Mouse (Mus musculus) adipocyte (in vitro differentiated cells): ENCODE results near the gene Clta.

Experiments used
- DNase-seq: peaks from one replicate; pipeline ENCODE4 v3.0.0-alpha.2; 2016; ENCODE audit warnings: low spot score

The Clta gene

DNA sequence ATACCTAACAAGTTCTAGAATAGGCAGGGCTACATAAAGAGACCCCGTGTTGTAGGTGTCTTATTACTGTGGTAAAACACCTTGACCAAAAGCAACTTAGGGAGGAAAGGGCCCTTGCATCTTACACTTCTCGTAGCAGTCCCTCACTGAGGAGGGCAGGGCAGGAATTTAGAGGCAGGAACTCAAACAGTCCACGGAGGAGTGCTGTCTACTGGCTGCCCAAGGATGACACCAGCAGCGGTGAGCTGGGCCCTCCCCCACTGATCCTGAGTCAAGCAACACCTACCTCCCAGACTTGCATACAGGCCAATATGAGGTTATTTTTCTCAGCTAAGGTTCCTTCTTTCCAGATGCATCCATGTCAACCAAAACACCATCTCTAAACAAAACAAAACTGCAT lies 24.0 kb upstream of the Clta start:
- DNase-seq = no peak

DNA sequence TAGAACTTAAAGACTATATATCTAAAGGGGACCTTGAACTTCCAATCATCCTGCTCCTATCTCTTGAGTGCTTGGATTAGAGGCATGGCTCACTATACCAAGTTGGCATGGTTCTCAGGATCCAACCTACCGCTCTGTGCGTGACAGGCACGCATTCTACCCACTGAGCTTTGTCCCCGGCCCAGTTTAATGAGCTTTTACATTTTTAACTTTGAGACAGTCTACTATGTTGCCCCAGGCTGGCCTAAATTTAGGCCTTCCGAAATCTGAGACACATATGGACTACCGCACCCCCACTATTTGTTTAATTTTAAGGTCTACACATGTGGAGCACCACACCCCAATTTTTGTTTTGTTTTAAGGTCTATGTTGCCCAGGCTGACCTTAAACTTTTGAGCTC lies 23.4 kb upstream of the Clta start:
- no peak for DNase-seq

DNA sequence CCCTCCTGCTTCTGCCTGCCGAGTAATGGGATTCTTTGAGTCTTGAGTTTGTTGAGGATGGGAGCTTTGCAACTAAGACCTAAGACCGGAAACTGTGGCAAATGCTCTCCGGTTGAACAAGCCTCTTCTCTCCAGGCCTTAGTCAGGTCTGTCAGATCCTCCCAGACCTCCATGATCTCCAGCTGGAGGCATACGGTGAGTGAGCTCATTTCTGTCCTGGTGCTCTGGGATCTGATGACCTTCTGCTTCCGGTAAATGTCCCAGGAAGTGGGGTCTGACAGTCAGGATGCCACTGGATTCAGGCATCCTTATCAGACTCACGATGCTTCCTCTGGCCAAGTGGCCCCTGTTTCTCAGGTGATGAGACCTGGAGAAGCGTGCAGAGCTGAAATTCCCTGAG lies 23.0 kb upstream of the Clta start:
- DNase-seq = no peak

DNA sequence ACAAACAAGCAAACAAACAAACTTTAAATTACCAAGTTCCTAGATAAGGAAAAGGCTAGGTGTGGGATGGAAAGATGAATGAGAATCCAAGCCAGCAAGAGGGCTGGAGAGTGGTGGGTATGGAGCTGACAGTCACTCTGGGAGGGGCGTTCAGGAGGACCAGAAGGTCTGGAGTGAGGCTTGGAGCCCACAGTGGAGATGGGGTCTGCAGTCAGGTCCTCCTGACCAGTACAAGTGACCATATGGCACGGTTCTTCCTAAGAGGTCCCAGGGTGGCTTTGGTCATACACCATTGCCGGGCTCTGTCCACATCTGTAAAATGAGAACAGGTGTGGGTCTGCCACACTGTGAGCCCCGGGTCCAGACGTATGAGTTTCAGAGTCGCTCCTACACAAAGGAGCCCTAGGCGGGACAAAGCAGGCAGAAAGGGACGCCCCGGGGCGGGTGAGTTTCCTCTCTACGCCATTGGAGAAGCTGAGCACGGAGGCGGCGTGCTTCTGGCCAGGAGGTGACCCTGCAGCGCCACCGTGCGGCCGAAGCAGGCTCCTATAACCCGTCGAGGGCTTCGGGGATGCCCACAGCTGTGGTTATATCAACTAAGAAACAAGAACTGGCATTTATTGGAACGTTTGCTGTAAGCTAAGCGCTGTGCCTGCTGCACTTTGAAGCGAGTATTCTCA lies 22.1 kb upstream of the Clta start:
- peak; percentile 90 for DNase-seq

DNA sequence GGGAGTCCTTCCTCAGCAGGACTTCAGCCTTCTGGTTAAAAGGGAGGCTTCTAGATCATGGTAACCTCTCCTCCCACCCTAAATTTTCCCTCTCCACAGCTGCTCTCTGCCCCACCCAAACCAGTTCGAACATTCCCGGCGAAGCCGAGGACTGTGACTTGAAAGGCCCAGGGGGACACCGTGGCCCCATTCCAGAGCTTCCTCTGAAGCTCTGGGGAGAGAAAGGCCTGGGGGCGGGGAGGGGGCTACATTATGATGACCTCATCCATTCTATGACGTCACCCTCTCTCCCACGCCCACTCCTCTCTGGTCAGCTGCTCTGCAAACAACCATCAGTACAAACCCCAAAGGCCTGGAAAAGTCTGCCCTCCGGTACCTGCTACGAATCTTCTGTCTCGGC lies 21.1 kb upstream of the Clta start, which contains the start of gene Ccin:
TSS of gene Ccin (plus strand) at position 303 of the 400 bp plus-strand sequence.
- no peak for DNase-seq

DNA sequence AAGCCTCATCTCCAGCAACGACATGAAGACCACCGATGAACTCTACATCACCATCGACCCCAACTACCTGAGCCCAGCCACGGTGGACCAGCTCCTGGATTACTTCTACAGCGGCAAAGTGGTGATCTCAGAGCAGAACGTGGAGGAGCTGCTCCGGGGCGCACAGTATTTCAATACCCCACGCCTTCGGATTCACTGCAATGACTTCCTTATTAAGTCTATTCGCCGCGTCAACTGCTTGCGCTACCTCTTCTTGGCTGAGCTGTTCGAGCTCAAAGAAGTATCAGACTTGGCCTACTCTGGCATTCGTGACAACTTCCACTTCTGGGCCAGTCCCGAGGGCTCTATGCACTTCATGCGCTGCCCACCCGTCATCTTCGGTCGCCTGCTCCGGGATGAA lies 20.5 kb upstream of the Clta start:
- no peak for DNase-seq

DNA sequence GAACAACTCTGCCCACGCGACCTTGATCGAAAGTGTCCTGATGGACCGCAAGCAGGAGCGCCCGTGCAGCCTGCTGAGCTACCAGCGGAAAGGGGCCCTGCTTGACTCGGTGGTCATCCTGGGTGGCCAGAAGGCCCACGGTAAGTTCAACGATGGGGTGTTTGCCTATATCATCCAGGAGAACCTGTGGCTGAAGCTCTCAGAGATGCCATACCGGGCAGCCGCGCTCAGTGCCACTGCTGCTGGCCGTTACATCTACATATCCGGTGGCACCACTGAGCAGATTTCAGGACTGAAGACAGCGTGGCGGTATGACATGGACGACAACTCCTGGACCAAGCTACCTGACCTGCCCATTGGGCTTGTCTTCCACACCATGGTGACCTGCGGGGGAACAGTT lies 19.9 kb upstream of the Clta start:
- DNase-seq = no peak

DNA sequence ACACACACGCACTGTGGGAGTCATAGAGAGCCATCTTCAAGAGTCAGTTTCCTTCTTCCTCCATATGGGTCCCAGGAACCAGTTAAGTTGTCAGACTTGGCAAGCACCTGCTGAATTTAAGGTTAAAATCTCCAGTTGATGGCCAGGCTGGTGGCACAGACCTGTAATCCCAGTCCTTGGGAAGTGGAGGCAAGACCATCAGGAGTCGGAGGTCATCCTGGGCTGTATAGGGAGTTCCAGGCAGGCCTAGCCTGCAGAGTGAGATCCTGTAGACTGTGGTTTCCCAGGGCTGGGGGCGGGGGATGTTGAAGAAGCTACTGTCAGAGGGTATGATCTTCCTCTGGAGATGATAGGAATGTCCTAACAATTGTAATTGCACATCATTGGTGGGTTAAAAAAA lies 15.3 kb upstream of the Clta start:
- DNase-seq = no peak

DNA sequence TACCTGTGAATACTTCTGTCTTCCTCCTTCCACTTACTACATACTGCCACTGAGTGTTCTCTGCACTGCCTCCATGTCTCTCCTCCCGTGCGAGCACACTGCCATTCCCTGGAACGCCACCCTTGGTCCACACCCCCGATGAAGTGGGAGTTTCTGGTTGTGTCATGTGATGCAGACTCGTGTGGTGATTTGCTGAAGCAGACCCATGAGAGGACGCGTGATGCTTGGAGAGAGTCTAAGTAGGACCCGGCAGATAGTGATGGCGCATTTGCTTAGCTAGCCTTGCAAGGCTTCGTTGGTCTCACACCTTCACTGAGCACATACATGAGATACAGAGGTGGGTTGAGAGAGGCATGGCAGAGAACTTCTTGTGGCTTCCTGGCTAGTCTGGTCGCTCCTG lies 11.2 kb upstream of the Clta start:
- DNase-seq = no peak

DNA sequence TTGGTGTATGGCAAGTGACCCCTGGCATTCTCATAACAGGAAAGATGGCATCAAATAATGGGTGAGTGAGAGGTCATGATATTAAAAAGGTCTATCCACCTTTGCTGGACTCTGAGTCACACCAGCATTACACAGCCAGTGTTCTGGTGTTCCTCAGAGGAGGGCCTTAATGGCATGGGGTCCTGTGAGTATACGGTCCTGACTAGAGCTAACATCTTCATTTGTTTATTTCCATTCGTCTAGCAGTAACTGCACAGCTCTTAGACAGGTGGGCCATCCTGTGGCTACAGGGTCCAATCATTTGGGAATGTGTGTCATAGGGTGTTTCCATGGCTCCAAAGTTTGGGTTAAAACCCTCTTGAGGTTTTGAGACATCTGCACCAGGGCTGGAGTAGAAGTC lies 9.9 kb upstream of the Clta start:
- DNase-seq = no peak

DNA sequence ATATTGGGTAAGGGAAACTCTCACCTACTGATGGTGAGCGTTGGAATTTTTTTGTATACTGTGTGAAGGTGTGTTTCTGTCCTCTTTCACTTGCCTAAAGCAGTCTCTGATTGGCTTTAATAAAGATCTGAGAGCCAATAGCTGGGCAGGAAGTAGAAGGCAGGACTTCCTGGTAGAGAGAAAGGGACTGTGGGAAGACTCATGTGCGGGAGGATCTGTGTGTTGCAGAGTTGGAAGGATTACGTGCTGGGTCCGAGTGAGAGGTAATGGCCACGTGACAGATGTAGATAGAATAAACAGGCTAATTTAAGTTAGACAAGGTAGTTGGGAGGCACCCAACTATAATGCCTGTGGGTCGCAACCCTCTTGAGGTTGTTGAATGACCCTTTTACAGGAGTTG lies 630 bp upstream of the Clta start:
- DNase-seq = no peak

DNA sequence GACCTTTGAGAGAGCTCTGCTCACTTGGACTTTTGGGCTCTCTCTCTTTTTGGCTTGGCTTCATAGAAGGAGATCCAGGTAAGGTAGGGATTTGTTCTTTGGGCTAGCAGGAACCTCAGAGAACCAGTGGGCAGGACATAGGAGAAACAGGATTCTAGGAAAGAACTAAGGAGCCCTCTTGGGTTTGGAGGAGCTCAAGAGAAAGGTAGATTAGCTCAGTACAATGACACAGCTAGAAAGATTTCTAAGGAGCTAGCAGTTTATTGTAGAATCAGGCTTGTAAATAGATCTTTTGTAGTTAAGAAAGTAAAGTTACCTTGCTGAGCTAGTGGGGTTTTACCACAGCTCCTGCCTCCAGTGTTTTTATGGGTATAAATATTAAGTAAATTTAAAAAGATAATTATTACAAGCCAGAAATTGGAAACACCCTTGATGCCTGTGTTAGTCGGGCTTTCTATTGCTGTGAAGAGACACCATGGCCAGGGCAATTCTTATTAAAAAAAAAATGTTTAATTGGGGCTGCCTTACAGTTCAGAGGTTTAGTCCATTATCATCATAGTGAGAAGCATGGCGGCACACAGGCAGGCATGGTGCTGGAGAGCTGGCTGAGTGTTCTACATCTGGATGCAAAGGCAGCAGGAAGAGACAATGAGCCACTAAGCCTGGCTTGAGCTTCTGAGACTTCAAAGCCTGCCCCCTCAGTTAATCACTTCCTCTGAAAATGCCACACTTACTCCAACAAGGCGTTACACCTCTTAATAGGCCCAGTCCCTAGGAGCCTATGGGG lies 564 bp downstream of the Clta start:
- no peak for DNase-seq

DNA sequence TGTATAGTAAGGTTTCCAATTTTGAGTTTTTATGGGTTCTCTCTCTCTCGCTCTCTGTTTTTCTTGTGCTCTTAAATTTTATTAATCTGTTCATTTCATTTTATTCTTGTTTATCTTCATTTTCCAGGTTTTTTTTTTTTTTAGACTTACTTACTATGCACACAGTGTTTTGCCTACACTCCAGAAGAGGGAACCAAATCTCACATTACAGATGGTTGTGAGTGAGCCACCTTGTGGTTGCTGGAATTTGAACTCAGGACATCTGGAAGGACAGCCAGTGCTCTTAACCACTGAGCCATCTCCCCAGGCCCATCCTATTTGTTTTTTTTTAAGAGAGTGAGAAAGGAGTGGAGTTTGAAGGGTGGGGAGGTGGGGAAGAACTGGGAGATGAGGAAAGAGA lies 5.9 kb downstream of the Clta start:
- DNase-seq = peak; percentile 60

DNA sequence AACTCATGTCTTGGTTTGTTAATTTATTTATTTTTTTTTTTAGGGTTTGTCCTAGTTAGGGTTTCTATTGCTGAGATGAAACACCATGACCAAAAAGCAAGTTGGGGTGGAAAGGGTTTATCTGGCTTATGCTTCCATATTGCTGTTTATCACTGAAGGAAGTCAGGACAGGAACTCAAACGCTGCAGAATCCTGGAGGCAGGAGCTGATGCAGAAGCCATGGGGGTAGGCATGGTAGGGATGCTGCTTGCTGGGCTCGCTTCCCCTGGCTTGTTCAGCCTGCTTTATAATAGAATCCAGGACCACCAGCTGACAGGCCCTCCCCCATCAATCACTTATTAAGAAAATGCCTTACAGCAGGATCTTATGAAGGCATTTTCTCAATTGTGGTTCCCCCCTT lies 6.6 kb downstream of the Clta start:
- no peak for DNase-seq

DNA sequence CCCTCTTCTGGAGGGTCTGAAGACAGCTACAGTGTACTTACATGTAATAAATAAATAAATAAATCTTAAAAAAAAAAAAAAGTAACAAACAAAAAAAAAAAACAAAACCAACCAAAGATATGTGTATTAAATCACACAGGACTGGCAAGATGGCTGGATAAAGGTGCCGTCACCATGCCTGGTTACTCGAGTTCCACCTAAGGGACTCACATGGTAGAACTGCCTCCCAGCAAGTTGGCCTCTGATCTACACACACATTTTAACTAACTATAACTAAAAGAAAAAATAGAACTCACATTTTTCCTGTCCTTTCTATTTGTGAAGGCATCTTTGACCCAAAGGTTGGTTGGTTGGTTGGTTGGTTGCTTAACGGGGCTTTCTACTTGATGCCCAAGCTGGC lies 7.5 kb downstream of the Clta start:
- DNase-seq = peak; percentile 12

DNA sequence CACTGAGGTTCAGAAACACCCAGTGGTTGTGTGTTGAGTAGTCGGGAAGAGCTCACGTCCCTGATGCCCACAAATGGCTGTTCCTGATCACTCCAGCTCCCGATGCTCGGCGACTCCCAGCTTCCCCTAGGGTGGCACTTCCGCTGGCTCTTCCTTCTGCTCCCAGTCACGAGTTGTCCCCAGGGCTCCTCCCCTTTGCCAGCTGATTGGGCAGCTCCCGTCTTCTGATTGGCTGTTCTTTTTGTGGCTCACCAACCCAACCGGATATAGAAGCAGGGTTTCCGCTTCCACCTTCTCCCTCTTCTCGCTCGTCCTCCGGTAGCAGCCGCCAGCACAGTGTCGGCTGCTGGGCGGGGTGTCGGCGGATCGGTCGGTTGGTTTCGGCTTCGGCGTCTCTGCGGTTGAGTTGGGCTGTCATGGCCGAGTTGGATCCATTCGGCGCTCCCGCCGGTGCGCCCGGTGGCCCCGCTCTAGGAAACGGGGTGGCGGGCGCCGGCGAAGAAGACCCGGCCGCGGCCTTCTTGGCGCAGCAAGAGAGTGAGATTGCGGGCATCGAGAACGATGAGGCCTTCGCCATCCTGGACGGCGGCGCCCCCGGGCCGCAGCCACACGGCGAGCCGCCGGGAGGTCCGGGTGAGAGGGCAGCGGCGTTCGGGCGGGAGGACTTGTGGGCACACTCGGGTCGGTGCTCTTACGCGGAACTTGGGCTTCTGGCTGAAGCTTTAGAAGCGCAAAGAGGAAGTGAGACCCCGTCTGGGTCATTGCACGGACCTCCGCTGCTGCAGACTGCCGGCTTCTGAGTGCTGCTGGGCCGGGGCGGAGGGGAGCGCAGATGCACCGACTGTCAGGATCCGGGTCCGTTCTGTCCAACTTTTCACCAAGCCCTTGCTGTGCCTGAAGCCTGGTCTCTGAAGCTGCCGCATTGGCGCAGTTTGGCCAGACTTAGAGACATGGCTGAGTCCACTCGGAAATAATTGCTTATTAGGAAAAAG lies 8.4 kb downstream of the Clta start:
- DNase-seq = peak; percentile 97

DNA sequence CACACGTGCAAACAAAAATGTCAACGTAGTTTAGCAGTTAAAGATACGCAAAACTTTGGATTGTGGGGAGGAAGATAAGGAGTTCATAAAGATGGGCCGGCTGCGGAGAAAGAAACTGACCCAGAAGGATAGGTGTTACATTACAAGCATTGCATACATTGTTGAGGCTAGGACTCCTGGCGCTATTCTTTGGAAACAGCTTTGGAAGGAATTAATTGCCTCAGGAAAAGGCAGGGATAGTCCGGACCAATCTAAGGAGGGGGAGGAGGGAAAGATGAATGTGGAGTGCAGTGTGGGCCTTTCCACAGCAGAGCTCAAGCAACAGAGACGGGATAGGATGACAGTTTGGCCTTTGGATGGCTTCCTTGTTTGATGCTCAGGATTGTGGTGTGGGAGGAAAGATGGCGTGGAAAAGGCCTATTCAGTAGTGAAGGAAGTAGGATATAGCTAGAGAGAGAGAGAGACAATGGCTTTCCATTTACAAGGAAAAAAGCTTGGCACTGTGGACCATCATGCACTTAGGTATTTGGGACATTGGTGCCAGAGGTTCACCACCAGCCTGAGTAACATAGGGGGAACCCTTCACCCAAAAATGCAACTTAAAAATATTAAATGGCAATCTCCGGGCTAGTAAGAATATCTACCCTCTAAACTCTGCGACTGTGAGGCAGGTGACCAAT lies 9.3 kb downstream of the Clta start:
- DNase-seq = peak; percentile 30

DNA sequence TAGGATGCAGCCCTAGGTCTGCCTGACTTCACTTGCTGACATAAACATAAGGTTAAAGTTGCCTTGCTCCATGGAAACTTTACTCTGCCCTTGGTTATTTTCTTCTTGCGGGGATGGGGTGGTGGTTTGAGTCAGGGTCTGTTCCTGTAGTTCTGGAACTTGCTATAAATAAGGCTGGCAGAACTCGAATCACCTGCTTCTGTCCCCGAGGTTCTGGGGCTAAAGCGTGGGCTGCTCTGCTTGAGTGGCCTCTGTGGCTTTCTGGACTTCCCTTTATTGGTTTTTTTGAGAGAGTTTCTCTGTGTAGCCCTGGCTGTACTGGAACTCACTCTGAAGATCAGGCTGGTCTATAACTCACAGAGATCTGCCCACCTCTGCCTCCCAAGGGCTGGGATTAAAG lies 11.8 kb downstream of the Clta start:
- no peak for DNase-seq

DNA sequence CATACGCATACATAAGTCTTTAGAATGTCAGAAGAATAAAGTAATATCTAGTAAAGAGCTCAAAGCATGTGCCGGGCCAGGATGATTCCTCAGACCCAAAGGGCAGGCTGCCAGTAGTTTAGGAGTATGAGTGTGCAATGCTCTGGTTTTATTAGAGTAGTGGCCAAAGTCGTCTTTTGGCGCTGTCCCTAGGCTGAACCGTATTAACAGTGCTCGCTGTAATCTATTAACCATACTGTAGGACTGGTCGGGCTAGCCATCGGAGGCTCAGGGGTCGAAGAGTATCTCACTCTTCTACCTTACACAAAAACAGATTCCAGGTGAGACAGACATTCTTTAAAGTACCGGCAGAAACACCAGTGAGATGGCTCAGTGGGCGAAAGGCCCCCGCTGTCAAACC lies 12.5 kb downstream of the Clta start:
- no peak for DNase-seq

DNA sequence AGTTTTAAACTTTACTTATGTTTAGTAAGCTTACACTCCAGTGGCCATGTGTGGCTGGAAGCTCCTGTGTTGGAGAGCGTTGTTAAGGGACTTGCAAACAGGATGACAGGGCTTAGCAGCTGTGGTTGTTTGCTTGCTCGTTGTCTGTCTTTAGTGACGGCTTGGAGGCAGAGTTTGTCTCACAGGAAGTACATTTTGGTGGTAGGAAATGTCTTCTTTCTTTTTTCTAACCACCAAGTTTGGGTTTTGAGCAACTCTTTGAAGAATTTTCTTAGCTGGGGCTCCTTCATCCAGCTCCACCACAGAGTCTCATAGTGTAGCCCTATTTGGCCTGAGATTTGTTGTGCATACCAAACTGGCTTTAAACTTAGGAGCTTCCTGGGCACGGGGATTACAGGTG lies 18.1 kb downstream of the Clta start:
- DNase-seq = no peak

DNA sequence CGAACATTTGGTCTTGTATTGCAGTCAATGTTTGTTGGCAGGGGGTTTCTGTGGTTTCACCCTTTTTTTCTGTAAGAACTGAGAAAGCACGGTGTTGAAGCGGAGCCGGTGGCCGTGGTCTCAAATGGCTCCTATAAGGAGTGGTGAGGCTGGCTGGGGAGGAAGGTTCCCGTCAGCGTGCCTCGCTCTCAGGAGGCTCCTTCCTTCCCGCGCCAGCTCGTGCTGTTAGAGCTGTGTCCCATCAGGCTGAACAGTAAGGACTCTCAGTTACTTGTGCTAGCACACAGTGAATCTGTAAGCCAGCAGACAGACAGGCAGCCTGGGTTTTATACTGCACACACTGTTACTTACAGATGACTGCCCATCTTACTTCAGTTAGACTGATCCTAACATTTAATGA lies 18.5 kb downstream of the Clta start:
- DNase-seq = no peak

DNA sequence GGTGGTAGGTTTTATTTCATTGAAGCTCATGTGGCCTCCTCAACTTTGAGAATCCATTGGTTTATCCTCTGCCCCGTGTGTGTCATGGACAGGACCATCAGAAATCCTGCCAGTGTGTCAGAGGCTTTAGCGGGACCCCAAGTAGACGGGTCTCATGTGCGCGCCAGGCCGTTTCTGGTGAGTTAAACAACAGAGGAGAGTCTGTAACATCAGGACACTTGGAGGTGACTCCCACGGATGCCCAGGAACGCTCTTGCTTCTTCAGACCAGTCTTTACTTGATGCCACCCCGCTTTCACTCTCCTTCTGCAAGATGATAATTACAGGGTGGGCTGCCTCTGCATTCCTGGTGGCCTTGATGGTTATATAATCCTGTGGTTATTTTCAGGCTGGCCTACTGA lies 19.4 kb downstream of the Clta start:
- DNase-seq = no peak
